ENCODE assay signal across 20 mouse cellular contexts in the genomic region with DNA sequence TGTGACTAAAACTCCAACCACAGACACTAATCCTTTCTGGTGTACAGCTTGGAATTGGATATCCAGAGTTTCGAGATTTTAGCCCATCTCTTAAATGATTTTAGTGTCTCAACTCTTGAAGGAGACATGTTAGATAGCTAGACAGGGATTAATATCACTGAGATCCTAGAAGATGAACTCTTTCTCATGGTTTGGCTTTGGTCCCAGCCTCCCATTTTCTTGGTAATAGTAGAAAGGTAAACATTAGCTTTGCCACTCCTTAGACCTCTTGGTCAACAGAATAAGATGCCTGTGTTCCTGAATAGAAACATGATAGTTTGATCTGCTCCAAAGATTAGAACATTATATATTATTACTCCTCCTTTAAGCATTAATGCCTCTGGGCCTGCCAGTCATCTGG.
"Had no signal": no experiment of that assay in that cellular context is flagged by ENCODE, and none has a peak within 500 bp of the region (broad histone marks: within the 10 kb centered on the region; RNA-seq: fewer than 3 reads in every experiment).

No protein-coding gene starts in this region.

- H3K27me3 ChIP-seq: intestine, embryonic 15.5 days; limb, embryonic 12.5 days; limb, embryonic 15.5 days; neural tube, embryonic 12.5 days; neural tube, embryonic 15.5 days had no signal

- DNase-seq: layer of hippocampus, postnatal 36 days; left cerebral cortex, postnatal 4 days; liver, postnatal 0 days; lung, embryonic 14.5 days; lung, postnatal 4 days; midbrain, embryonic 14.5 days; right cerebral cortex, adult 18-20 months; right cerebral cortex, postnatal 14 days; right cerebral cortex, postnatal 4 days; thymus, postnatal 25 days had no signal

- H3K4me1 ChIP-seq: intestine, embryonic 15.5 days; limb, embryonic 12.5 days; limb, embryonic 15.5 days; neural tube, embryonic 12.5 days; neural tube, embryonic 15.5 days had no signal

- H3K36me3 ChIP-seq: intestine, embryonic 15.5 days; limb, embryonic 12.5 days; limb, embryonic 15.5 days; neural tube, embryonic 12.5 days; neural tube, embryonic 15.5 days had no signal

- H3K4me2 ChIP-seq: intestine, embryonic 15.5 days; limb, embryonic 12.5 days; limb, embryonic 15.5 days; liver, embryonic 11.5 days; lung, embryonic 14.5 days; midbrain, embryonic 11.5 days; neural tube, embryonic 12.5 days; neural tube, embryonic 15.5 days had no signal

- H3K9me3 ChIP-seq: intestine, embryonic 15.5 days; limb, embryonic 12.5 days; limb, embryonic 15.5 days; neural tube, embryonic 12.5 days; neural tube, embryonic 15.5 days had no signal

- H3K4me3 ChIP-seq: intestine, embryonic 15.5 days; limb, embryonic 12.5 days; limb, embryonic 15.5 days; neural tube, embryonic 12.5 days; neural tube, embryonic 15.5 days had no signal

- H3K9ac ChIP-seq: intestine, embryonic 15.5 days; limb, embryonic 12.5 days; limb, embryonic 15.5 days; liver, embryonic 14.5 days; liver, postnatal 0 days; lung, embryonic 14.5 days; neural tube, embryonic 12.5 days; neural tube, embryonic 15.5 days had no signal

- ATAC-seq: intestine, embryonic 15.5 days; liver, postnatal 0 days; lung, postnatal 0 days had no signal

- H3K27ac ChIP-seq: intestine, embryonic 15.5 days; limb, embryonic 12.5 days; limb, embryonic 15.5 days; liver, embryonic 14.5 days; neural tube, embryonic 12.5 days; neural tube, embryonic 15.5 days; stomach, postnatal 0 days had no signal
